Mouse (Mus musculus): ENCODE results near the gene A930004D18Rik. TPM values are rescaled to one million over a fixed set of nuclear protein-coding genes. Genes with fewer than 3 reads are reported as not detected.

Gene A930004D18Rik
- polyA plus RNA-seq, 1 experiment from 2014 or later, result 11.5 TPM

GRCm38 (mm10) chr2:18058146-18058708 lies 20.7 kb upstream of the A930004D18Rik start:
- Histone ChIP-seq H3K9me3 (replicated peaks) (no peaks in the 10 kb centered on the region), H3K36me3 (no peaks in the 10 kb centered on the region), H3K4me1 (peaks cover 38% of the 10 kb centered on the region), H3K27me3 (ENCODE audit: low read depth, poor library complexity, severe bottlenecking) (no peaks in the 10 kb centered on the region), H3K4me3 (peak overlapping the region; percentile 63), H3K27ac (peak overlapping the region; percentile 98)
- no peak for DNase-seq (ENCODE audit: low spot score)
- WGBS, result 18% methylated on average over 9 of the region's 9 CpGs

GRCm38 (mm10) chr2:18057336-18058145 lies 20.0 kb upstream of the A930004D18Rik start:
- WGBS, result under 1% methylated on average over 48 of the region's 48 CpGs
- no peaks in the 10 kb centered on the region for H3K36me3 ChIP-seq
- peak overlapping the region; percentile 98 for H3K27ac ChIP-seq
- H3K27me3 ChIP-seq (ENCODE audit: low read depth, poor library complexity, severe bottlenecking), result no peaks in the 10 kb centered on the region
- peak overlapping the region; percentile 63 for H3K4me3 ChIP-seq
- no peaks in the 10 kb centered on the region for H3K9me3 ChIP-seq (replicated peaks)
- peak; percentile 73 for DNase-seq (ENCODE audit: low spot score)
- peaks cover 40% of the 10 kb centered on the region for H3K4me1 ChIP-seq

GRCm38 (mm10) chr2:18056786-18057255 lies 19.3 kb upstream of the A930004D18Rik start:
- Histone ChIP-seq H3K36me3 (no peaks in the 10 kb centered on the region), H3K4me3 (peak overlapping the region; percentile 63), H3K4me1 (peaks cover 43% of the 10 kb centered on the region), H3K27me3 (ENCODE audit: low read depth, poor library complexity, severe bottlenecking) (no peaks in the 10 kb centered on the region), H3K27ac (peak overlapping the region; percentile 98), H3K9me3 (replicated peaks) (no peaks in the 10 kb centered on the region)
- 0% methylated on average over 41 of the region's 50 CpGs for WGBS
- DNase-seq (ENCODE audit: low spot score), result peak; percentile 93

GRCm38 (mm10) chr2:18055929-18056785 lies 18.6 kb upstream of the A930004D18Rik start:
- under 1% methylated on average over 58 of the region's 66 CpGs for WGBS

GRCm38 (mm10) chr2:18055016-18055928 lies 17.7 kb upstream of the A930004D18Rik start, which contains the start of gene Mllt10:
TSS of gene Mllt10 (plus strand) at chr2:18055237.
- Histone ChIP-seq H3K9me3 (replicated peaks) (no peaks in the 10 kb centered on the region), H3K27me3 (ENCODE audit: low read depth, poor library complexity, severe bottlenecking) (no peaks in the 10 kb centered on the region), H3K4me3 (peak within 1 kb of the TSS; percentile 63), H3K36me3 (no peaks in the 10 kb centered on the region), H3K4me1 (peaks cover 55% of the 10 kb centered on the region), H3K27ac (peak within 1 kb of the TSS; percentile 98)
- DNase-seq (ENCODE audit: low spot score), result no peak
- under 1% methylated on average over 20 of the region's 20 CpGs for WGBS

More at GRCm38 (mm10) chr2:18055929-18056785, 18.6 kb upstream of the A930004D18Rik start:
- Histone ChIP-seq H3K27me3 (ENCODE audit: low read depth, poor library complexity, severe bottlenecking) (no peaks in the 10 kb centered on the region), H3K27ac (peak overlapping the region; percentile 98), H3K4me3 (peak overlapping the region; percentile 63), H3K36me3 (no peaks in the 10 kb centered on the region), H3K9me3 (replicated peaks) (no peaks in the 10 kb centered on the region), H3K4me1 (peaks cover 49% of the 10 kb centered on the region)
- peak; percentile 99 for DNase-seq (ENCODE audit: low spot score)

- peak overlapping the region; percentile 98 for H3K27ac ChIP-seq
- H3K9me3 ChIP-seq (replicated peaks), result no peaks in the 10 kb centered on the region
- 26% methylated on average over 2 of the region's 2 CpGs for WGBS
- H3K36me3 ChIP-seq, result no peaks in the 10 kb centered on the region
- no peak overlapping the region; the same call in 1 of the 2 replicates for H3K4me3 ChIP-seq
- H3K4me1 ChIP-seq, result peaks cover 60% of the 10 kb centered on the region
- no peaks in the 10 kb centered on the region for H3K27me3 ChIP-seq (ENCODE audit: low read depth, poor library complexity, severe bottlenecking)
- no peak for DNase-seq (ENCODE audit: low spot score)
These were observed 16.5 kb upstream of the A930004D18Rik start for GRCm38 (mm10) chr2:18053951-18054530.

GRCm38 (mm10) chr2:18053243-18053950 lies 15.9 kb upstream of the A930004D18Rik start:
- DNase-seq (ENCODE audit: low spot score), result no peak
- H3K4me3 ChIP-seq, result no peak overlapping the region
- H3K27ac ChIP-seq, result peak overlapping the region; percentile 98
- H3K4me1 ChIP-seq, result peaks cover 54% of the 10 kb centered on the region
- no peaks in the 10 kb centered on the region for H3K36me3 ChIP-seq
- H3K27me3 ChIP-seq (ENCODE audit: low read depth, poor library complexity, severe bottlenecking), result no peaks in the 10 kb centered on the region
- WGBS, result 32% methylated on average over 1 of the region's 1 CpGs
- H3K9me3 ChIP-seq (replicated peaks), result no peaks in the 10 kb centered on the region

GRCm38 (mm10) chr2:18052581-18052980 lies 15.0 kb upstream of the A930004D18Rik start:
- Histone ChIP-seq H3K9me3 (replicated peaks) (no peaks in the 10 kb centered on the region), H3K27me3 (ENCODE audit: low read depth, poor library complexity, severe bottlenecking) (no peaks in the 10 kb centered on the region), H3K4me3 (no peak overlapping the region), H3K27ac (peak overlapping the region; percentile 98; the same call in 1 of the 2 replicates), H3K4me1 (peaks cover 51% of the 10 kb centered on the region), H3K36me3 (no peaks in the 10 kb centered on the region)
- no peak for DNase-seq (ENCODE audit: low spot score)
- 63% methylated on average over 3 of the region's 3 CpGs for WGBS

GRCm38 (mm10) chr2:18051831-18052170 lies 14.3 kb upstream of the A930004D18Rik start:
- Histone ChIP-seq H3K27ac (peak overlapping the region; percentile 100), H3K4me1 (peaks cover 51% of the 10 kb centered on the region), H3K36me3 (no peaks in the 10 kb centered on the region), H3K4me3 (peak overlapping the region; percentile 90; the same call in 1 of the 2 replicates), H3K27me3 (ENCODE audit: low read depth, poor library complexity, severe bottlenecking) (no peaks in the 10 kb centered on the region), H3K9me3 (replicated peaks) (no peaks in the 10 kb centered on the region)
- 37% methylated on average over 3 of the region's 3 CpGs for WGBS
- no peak for DNase-seq (ENCODE audit: low spot score)

- DNase-seq (ENCODE audit: low spot score), result no peak
- Histone ChIP-seq H3K27ac (peak overlapping the region; percentile 100), H3K4me3 (peak overlapping the region; percentile 90), H3K9me3 (replicated peaks) (no peaks in the 10 kb centered on the region), H3K36me3 (no peaks in the 10 kb centered on the region), H3K4me1 (peaks cover 51% of the 10 kb centered on the region), H3K27me3 (ENCODE audit: low read depth, poor library complexity, severe bottlenecking) (no peaks in the 10 kb centered on the region)
- WGBS, result 18% methylated on average over 11 of the region's 11 CpGs
These were observed 13.7 kb upstream of the A930004D18Rik start for GRCm38 (mm10) chr2:18051026-18051830.
